Mouse (Mus musculus) small intestine, adult 2 months (tissue): Measurements from ENCODE around the gene Mapk8ip1.

ENCODE experiments used
- CTCF ChIP-seq: fragments of 200-500 bp; IDR thresholded peaks from 2 replicates; pipeline ENCODE4 v1.5.1; 2012; ENCODE audit warnings: low read depth, mild to moderate bottlenecking, control low read depth, inconsistent platforms, low read length, moderate library complexity, mixed read lengths; ENCODE audit not compliant: insufficient replicate concordance, insufficient read length; ENCODE audit errors: extremely low read depth
- POLR2A ChIP-seq: fragments of 200-500 bp; IDR thresholded peaks from 2 replicates; pipeline ENCODE4 v1.6.1; 2012; ENCODE audit warnings: low read depth, mild to moderate bottlenecking, control low read depth, inconsistent platforms, low read length, moderate library complexity

DNA sequence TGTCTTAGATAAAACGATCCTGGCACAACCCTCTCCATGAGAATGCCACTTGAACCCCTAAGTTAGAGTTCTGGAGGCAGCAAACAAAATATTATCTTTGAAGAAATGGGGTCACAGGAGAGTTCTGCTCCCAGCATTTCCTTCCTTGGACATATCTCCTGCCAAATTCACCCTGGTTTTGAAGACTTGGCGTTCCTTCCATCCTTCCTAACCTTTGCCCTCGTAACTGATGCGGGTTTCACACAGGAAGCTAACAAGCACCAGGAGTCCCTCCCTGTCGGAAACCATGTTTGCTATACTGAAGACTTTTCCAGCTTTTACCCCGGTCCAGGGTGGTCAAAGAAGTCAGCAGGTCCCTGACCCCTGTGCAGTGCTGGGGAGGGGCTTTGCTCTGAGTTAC, 46.8 kb downstream of the Mapk8ip1 start:
- TF ChIP-seq CTCF (no peak), POLR2A (no peak)
